Mouse (Mus musculus) spleen, adult 2 months (tissue): ENCODE results near the gene Neurl1a. TPM values are rescaled to one million over a fixed set of nuclear protein-coding genes. Genes with fewer than 3 reads are reported as not detected.

ENCODE experiments used
- DNase-seq, 2 experiments: peaks; one replicate each; pipeline versions ENCODE4 v3.0.0 to v3.0.0-alpha.2; 2012 to 2021; ENCODE audit warnings: low spot score in 2 of 2, low read depth in 1 of 2
- H3K27ac ChIP-seq: fragments of 200-500 bp; 2 replicates; pipeline ENCODE4 v1.5.1; 2012; ENCODE audit warnings: low read length, inconsistent platforms; ENCODE audit not compliant: insufficient read depth
- H3K27me3 ChIP-seq: fragments of 200-500 bp; 2 replicates; pipeline ENCODE4 v1.6.1; 2012; ENCODE audit warnings: mild to moderate bottlenecking, moderate library complexity, low read length, inconsistent platforms; ENCODE audit not compliant: control insufficient read depth, insufficient read depth
- H3K36me3 ChIP-seq: fragments of 200-500 bp; 2 replicates; pipeline ENCODE4 v1.6.1; 2012; ENCODE audit warnings: mild to moderate bottlenecking, low read length, inconsistent platforms; ENCODE audit not compliant: control insufficient read depth, insufficient read depth
- H3K4me1 ChIP-seq: fragments of 200-500 bp; 2 replicates; pipeline ENCODE4 v1.6.1; 2011; ENCODE audit warnings: inconsistent platforms; ENCODE audit not compliant: control insufficient read depth, insufficient read depth, insufficient read length
- H3K4me3 ChIP-seq: fragments of 200-500 bp; 2 replicates; pipeline ENCODE4 v1.5.1; 2011; ENCODE audit warnings: mild to moderate bottlenecking, inconsistent platforms; ENCODE audit not compliant: insufficient read depth, insufficient read length; ENCODE audit errors: extremely low read depth
- CTCF ChIP-seq: fragments of 200-500 bp; IDR thresholded peaks from 2 replicates; pipeline ENCODE4 v1.5.1; 2011; ENCODE audit warnings: mild to moderate bottlenecking, inconsistent platforms; ENCODE audit not compliant: insufficient read depth, insufficient read length, insufficient replicate concordance; ENCODE audit errors: extremely low read depth
- POLR2A ChIP-seq: fragments of 200-500 bp; IDR thresholded peaks from 2 replicates; pipeline ENCODE4 v1.6.1; 2011; ENCODE audit warnings: low read depth, low read length, inconsistent platforms
- WGBS: fragments of 180-500 bp; shearing (Covaris S2); methylation state at CpG from one replicate; pipeline ENCODE4 v1.1.7; 2018; 5-methylcytosine and 5-hydroxymethylcytosine counted together
- polyA plus RNA-seq: library from polyadenylated mRNA; depleted of rRNA; stranded (reverse); fragments of >200 nt; gene quantifications from 2 replicates; pipeline ENCODE4 v1.2.3, GENCODE M21; 2012

The Neurl1a gene
- polyA plus RNA-seq, 1 experiment, result 2.6 TPM

DNA sequence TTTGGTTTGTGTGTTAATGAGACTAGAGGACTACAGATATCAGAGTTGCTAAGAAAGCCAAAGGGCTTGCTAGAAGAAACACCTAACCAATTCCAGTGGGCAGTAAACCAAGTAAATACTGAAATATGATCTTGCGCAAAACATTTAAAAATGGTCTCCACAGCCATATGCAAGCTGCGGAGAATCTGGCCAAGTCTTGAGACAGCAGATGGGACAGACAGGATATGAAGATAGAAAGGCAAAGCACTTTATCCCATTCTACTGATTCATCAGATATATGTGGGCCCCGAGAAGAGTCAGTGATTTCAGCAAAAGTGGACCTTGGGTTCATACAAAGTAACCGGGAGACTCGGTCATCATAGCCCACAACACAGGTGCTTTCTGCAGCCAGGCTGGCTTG lies 13.5 kb downstream of the Neurl1a start:
- no peak overlapping the region for H3K4me3 ChIP-seq
- H3K36me3 ChIP-seq, result no peaks in the 10 kb centered on the region
- H3K27me3 ChIP-seq, result no peaks in the 10 kb centered on the region
- DNase-seq, result no peak
- TF ChIP-seq POLR2A (no peak), CTCF (no peak)
- no peaks in the 10 kb centered on the region for H3K4me1 ChIP-seq
- H3K27ac ChIP-seq, result no peak overlapping the region
- WGBS, result 94% methylated on average over 5 of the region's 5 CpGs

DNA sequence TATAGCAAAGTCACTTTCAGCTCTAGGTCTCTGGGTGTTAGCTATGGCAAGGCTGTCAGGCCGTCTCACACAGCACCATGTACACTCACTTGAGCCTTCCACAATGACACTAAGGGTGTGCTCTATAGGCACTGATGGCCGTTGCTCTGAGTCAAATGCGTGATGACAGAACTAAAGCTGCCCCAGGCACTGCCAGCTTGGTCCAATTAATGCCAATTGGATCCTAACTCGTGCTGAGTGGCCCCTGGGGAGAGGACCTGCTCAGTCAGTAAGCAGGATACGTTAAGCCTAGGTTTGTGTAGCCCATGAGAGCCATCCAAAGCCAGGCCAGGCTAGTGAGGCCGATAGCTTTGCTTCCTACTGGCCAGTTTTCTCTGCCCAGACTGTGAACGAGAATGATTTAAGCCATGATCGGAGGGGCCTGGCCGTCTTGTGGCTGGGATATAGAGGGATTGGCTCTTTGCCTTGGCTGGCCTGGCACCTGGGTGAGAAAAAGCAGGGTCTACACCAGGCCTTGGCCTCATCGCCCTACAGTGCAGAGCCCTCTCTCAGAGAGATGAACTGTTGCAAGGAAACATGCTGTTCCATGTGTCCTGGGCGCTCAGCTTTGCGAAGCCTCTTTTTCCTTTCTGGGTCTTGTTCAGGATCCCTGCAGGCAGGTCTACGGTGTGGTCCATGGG lies 20.2 kb downstream of the Neurl1a start:
- 90% methylated on average over 13 of the region's 13 CpGs for WGBS
- Histone ChIP-seq H3K27ac (no peak overlapping the region), H3K27me3 (no peaks in the 10 kb centered on the region), H3K4me3 (no peak overlapping the region), H3K4me1 (no peaks in the 10 kb centered on the region), H3K36me3 (no peaks in the 10 kb centered on the region)
- DNase-seq, result no peak
- no peak for TF ChIP-seq CTCF

DNA sequence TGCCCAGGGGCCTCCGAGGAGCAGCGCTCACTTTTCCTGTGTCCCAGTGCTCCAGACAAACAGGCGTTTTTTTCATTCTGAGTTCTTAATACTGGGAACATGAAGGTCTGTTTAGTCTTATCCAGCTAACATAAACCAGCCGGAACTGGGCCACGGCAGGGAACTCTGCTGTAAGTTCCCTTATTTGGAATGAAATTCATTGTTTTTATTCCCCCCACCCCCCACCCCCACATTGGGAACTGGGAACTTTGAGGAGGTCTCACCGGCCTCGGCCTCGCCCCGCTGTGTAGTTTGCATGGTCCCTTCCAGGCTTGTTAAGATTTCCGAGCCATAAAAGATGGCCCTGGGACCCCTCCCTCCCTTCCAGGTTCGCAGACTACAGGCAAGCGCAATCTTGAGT lies 23.4 kb downstream of the Neurl1a start:
- TF ChIP-seq CTCF (no peak), POLR2A (no peak)
- no peak for DNase-seq
- Histone ChIP-seq H3K27me3 (no peaks in the 10 kb centered on the region), H3K27ac (no peak overlapping the region), H3K4me1 (no peaks in the 10 kb centered on the region), H3K36me3 (no peaks in the 10 kb centered on the region), H3K4me3 (no peak overlapping the region)
- WGBS, result 84% methylated on average over 12 of the region's 12 CpGs

DNA sequence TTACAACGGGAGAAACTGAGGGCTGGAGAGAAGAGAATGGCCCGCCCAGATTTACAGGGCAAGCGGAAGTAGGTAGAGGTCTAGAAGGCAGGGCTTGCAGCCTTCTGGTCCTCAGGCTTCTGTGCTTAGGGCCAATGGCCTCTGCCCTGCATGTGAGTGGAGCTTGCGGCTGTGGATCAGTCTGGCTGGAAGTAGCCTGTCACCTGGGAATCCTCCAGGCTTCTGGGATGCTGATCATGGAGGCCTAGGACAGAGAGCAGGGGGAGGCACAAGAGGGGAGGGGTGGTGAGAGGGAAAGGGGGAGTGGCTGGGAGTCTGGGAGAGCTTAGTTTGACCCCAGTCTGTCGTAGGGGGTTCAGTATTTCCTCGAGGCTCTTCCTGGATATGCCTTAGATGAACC lies 23.8 kb downstream of the Neurl1a start:
- 76% methylated on average over 6 of the region's 6 CpGs for WGBS
- no peaks in the 10 kb centered on the region for H3K4me1 ChIP-seq

DNA sequence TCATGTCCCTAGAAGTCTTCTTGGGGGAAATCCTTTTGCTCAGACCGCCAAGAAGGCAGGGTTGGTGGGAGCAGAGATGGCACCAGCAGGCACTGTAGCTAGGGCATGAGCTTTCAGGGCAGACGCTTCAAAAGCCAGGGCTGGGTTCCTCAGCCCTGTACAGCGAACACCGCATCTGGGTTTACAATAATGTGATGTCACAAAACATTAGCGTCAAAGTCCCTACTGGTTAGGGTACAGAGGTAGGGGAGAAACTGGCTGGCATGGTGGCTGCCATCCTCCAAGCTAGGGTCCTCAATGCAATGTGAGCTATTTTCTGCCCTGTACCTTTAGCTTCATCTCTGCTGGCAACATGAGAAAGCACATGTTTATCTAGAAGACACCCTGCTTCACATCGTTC lies 24.4 kb downstream of the Neurl1a start:
- H3K4me3 ChIP-seq, result no peak overlapping the region
- no peak for DNase-seq
- no peaks in the 10 kb centered on the region for H3K36me3 ChIP-seq
- 93% methylated on average over 6 of the region's 6 CpGs for WGBS
- no peaks in the 10 kb centered on the region for H3K27me3 ChIP-seq
- no peaks in the 10 kb centered on the region for H3K4me1 ChIP-seq
- TF ChIP-seq CTCF (no peak), POLR2A (no peak)
- no peak overlapping the region for H3K27ac ChIP-seq

More for the DNA sequence above, 23.8 kb downstream of the Neurl1a start:
- Histone ChIP-seq H3K36me3 (no peaks in the 10 kb centered on the region), H3K27me3 (no peaks in the 10 kb centered on the region), H3K27ac (no peak overlapping the region), H3K4me3 (no peak overlapping the region)
- TF ChIP-seq CTCF (no peak), POLR2A (no peak)
- DNase-seq, result no peak

DNA sequence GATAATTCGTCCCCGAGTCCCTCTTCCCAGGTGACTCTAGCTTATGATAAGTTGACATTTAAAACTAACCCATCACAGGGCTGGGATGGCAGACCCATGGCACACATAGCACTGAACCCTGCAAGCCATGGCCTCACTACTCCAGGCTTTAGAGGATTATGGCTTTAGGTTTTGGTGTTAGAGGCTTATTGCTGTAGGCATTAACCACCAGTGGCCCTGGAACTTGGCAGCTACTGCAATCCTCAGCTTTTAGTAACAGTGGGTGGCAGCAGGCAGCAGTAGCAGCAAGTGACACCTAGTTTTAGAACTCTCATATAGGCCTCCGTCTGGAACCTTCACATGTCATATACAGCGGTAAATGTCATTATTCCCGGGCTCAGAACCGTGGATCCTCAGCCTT lies 26.0 kb downstream of the Neurl1a start:
- 89% methylated on average over 6 of the region's 6 CpGs for WGBS
- TF ChIP-seq CTCF, result no peak
- no peak for TF ChIP-seq POLR2A
- DNase-seq, result no peak

DNA sequence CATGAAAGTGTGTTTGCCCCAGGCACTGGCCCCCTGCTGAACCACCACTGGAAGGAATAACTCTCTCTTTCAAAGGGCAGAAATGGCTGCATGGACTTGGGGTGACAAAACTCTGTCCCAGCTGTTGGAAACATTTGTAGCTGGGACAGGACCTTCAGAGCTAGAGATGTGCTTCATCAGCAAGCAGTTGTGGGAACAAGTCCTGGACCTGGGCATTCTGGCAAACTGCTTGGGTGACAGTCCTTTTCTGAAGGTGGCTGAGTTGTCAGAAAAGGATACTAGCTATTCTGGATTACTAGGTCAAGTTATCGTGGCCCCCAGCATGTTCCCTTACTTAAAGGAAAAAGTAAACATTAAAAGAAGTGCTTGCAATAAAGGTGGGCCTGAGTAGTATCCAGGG lies 27.5 kb downstream of the Neurl1a start:
- no peaks in the 10 kb centered on the region for H3K27me3 ChIP-seq
- WGBS, result 81% methylated on average over 1 of the region's 1 CpGs
- no peaks in the 10 kb centered on the region for H3K4me1 ChIP-seq
- no peak for DNase-seq
- H3K36me3 ChIP-seq, result no peaks in the 10 kb centered on the region
- H3K4me3 ChIP-seq, result no peak overlapping the region
- H3K27ac ChIP-seq, result no peak overlapping the region
- TF ChIP-seq POLR2A, result no peak

More for the DNA sequence above, 26.0 kb downstream of the Neurl1a start:
- Histone ChIP-seq H3K36me3 (no peaks in the 10 kb centered on the region), H3K27me3 (no peaks in the 10 kb centered on the region), H3K4me1 (no peaks in the 10 kb centered on the region), H3K4me3 (no peak overlapping the region), H3K27ac (no peak overlapping the region)
